Mouse (Mus musculus) urinary bladder, adult 2 months (tissue): ENCODE results near the gene Gpatch2. TPM values are rescaled to one million over a fixed set of nuclear protein-coding genes. Genes with fewer than 3 reads are reported as not detected.

Experiments
- DNase-seq: peaks from one replicate; pipeline ENCODE4 v3.0.0; 2022; ENCODE audit warnings: low spot score
- polyA plus RNA-seq: library from polyadenylated mRNA; depleted of rRNA; stranded (reverse); fragments of >200 nt; gene quantifications from 2 replicates; pipeline ENCODE4 v1.2.3, GENCODE M21; 2012; rRNA removed

Gpatch2 gene
- polyA plus RNA-seq, 1 experiment, result 14.3 TPM

- no peak for DNase-seq
These were observed 153.7 kb downstream of the Gpatch2 start for GRCm38 (mm10) chr1:187369049-187369448.

GRCm38 (mm10) chr1:187373506-187373905, 158.2 kb downstream of the Gpatch2 start:
- no peak for DNase-seq

GRCm38 (mm10) chr1:187374418-187374817, 159.1 kb downstream of the Gpatch2 start:
- DNase-seq, result no peak

GRCm38 (mm10) chr1:187376946-187377671, 161.8 kb downstream of the Gpatch2 start:
- DNase-seq, result no peak

DNA sequence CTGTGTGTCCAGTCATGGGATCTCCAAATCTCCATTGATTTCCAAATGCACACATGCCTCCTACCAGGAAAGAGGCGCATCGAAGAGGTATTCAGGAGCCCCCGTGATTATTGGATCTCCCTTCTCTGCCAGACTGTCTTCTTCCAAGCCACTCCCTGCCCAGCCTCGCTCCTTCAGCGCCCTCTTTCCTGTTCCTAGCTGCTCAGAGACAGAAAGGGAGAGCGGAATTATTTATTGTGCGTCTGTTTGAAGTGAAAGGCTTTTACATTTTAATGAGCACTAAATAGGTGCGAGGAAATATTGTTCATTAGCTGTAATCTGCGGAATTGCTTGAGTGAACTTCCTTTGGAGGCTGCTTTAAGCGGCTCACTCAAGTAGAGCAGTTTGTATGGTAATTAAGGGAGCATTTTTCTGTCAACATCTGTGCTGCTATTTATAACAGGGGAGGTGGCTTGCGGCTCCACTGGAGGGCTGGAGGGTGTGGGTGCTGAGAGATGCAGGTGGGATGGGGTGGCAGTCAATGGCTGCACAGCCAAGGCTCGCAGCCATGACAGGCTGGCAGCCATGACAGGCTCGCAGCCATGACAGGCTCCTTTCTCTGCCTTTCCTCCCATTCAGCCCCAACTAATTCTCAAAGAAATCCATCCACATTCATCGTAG, 162.7 kb downstream of the Gpatch2 start:
- DNase-seq, result no peak

GRCm38 (mm10) chr1:187389476-187389875, 174.2 kb downstream of the Gpatch2 start:
- no peak for DNase-seq

DNA sequence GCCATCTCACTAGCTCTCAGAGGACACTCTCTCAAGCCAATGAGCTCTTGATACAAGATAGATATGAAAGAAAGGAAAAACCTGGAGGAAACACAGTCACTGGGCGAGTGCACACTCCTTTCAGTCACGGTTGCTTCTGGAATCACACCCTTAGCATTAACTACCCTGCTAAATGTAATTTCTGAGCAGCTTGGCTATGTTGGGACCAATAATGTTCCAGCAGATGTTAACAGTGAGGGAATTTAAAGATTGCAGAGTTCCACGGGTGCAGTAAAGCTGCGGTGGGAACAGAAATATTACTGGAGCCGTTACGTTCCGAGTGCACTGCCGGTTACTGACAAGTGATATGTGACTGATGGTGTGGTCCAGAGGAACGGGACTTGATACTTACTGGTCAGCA, 185.5 kb downstream of the Gpatch2 start:
- DNase-seq, result no peak

Other genes with a start within 250 kb of the Gpatch2 start
- gene D1Pas1, start 248.1 kb upstream of the Gpatch2 start, polyA plus RNA-seq, result 0.01 TPM in 1 of 2 replicates, not detected in the other
- 0.18 TPM in 1 of 2 replicates, not detected in the other for gene Spata17, start within 50 bp of the Gpatch2 start, polyA plus RNA-seq